Mouse (Mus musculus): Measurements from ENCODE around the gene Mpnd. TPM values are rescaled to one million over a fixed set of nuclear protein-coding genes. Genes with fewer than 3 reads are reported as not detected.

The Mpnd gene
- polyA plus RNA-seq, 1 experiment from 2014 or later: 141 TPM

DNA sequence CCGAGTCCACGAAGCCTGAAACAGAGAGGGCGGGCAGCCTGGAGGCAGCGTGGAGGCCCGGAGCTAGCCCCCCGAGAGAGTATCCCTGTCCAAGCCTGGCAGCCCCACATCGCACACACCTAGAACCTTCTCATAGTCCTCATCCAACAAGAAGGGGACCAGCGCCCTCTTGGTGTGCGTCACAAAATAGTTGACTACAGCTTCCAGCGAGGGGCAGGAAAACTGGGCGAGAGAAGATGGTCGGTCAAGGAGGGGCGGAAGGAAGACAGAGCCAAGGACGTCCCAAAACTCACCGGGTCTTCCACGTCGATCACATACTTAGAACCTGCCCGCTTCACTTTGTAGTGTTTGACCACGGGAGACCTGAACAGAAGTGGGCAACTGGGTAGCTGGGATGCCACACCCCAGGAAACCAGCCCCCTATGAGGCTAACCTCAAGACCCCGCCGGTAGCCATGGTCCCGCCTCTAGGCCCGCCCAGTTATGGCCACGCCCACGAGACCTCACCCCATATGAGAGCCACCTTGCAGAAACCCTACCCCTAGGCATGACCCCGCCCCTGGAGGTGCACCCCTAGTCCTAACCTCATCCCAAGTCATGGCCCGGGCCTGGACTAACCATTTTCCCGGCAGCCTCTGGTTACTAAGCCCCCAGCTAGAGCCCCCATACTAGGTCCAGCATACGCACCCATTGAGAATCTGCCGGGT lies 5.6 kb upstream of the Mpnd start:
- Histone ChIP-seq H3K4me3 (ENCODE audit: low read depth, low read length) (no peak overlapping the region; the same call in 1 of the 2 replicates), H3K27me3 (ENCODE audit: control insufficient read depth, insufficient read depth, low read length) (0 out of 2 replicates have a peak, but pooled peaks cover 2% of the 10 kb centered on the region), H3K4me2 (replicated peaks; ENCODE audit: low read depth, low read length) (no peak overlapping the region; the same call in 1 of the 2 replicates), H3K36me3 (ENCODE audit: control insufficient read depth, insufficient read depth, low read length) (no peaks in the 10 kb centered on the region), H3K27ac (ENCODE audit: low read depth, low read length) (no peak overlapping the region), H3K9ac (ENCODE audit: low read depth, low read length) (no peak overlapping the region), H3K4me1 (replicated peaks; ENCODE audit: control insufficient read depth, insufficient read depth, low read length) (no peaks in the 10 kb centered on the region), H3K9me3 (ENCODE audit: control insufficient read depth, low read length) (no peaks in the 10 kb centered on the region)
- ATAC-seq (ENCODE audit: low FRiP score): peak; percentile 31
- DNase-seq (ENCODE audit: low spot score): no peak
- WGBS: 6% methylated on average over 30 of the region's 30 CpGs

DNA sequence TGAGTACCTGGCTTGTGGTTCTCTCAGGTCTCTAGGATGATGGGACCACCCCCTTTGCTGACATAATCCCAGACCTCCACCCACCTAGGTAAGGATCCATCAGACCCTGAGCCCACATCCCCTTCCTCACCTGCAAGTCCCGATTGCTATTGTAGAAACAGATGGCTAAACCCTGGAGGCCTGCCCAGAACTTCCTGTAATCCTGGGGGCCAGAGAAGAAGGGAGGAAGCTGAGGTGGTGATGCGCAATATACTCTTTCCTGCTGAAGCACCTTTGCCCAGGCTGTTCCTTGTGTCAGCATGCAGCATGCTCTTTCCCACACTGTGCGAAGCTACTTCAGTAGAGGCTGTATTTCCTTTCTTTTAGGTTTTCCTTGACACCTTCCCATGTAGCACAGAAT lies 2.5 kb upstream of the Mpnd start:
- H3K36me3 ChIP-seq (ENCODE audit: control insufficient read depth, insufficient read depth, low read length): no peaks in the 10 kb centered on the region
- H3K9me3 ChIP-seq (ENCODE audit: control insufficient read depth, low read length): no peaks in the 10 kb centered on the region
- H3K4me2 ChIP-seq (replicated peaks; ENCODE audit: low read depth, low read length): no peak overlapping the region
- no peak overlapping the region for H3K27ac ChIP-seq (ENCODE audit: low read depth, low read length)
- no peaks in the 10 kb centered on the region for H3K4me1 ChIP-seq (replicated peaks; ENCODE audit: control insufficient read depth, insufficient read depth, low read length)
- H3K27me3 ChIP-seq (ENCODE audit: control insufficient read depth, insufficient read depth, low read length): 0 out of 2 replicates have a peak, but pooled peaks cover 2% of the 10 kb centered on the region
- WGBS: 87% methylated on average over 3 of the region's 3 CpGs
- H3K4me3 ChIP-seq (ENCODE audit: low read depth, low read length): no peak overlapping the region
- ATAC-seq (ENCODE audit: low FRiP score) (no peak), DNase-seq (ENCODE audit: low spot score) (no peak)
- no peak overlapping the region for H3K9ac ChIP-seq (ENCODE audit: low read depth, low read length)

DNA sequence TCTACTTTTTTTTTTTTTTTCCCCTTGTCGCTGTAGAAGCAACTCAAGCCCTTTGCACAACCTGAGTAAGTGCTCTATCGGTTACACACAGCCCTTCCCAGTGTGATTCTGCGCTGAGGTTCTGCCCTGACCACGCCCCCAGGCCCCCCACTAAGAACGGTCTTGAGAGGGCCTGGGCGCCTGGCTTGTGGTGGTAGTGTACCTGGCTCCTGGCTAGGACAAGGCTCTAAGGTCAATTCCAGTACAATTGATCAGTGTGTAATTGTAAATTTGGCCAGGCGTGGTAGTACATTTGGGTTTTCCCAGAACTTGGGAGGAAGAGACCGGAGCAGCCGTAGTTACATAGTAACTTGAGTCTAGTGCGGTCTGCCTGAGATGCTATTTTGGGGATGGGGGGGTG lies 1.4 kb downstream of the Mpnd start:
- H3K27ac ChIP-seq (ENCODE audit: low read depth, low read length): no peak overlapping the region
- H3K4me3 ChIP-seq (ENCODE audit: low read depth, low read length): no peak overlapping the region
- H3K27me3 ChIP-seq (ENCODE audit: control insufficient read depth, insufficient read depth, low read length): no peaks in the 10 kb centered on the region
- H3K36me3 ChIP-seq (ENCODE audit: control insufficient read depth, insufficient read depth, low read length): no peaks in the 10 kb centered on the region
- WGBS: 46% methylated on average over 10 of the region's 10 CpGs
- no peaks in the 10 kb centered on the region for H3K9me3 ChIP-seq (ENCODE audit: control insufficient read depth, low read length)
- DNase-seq (ENCODE audit: low spot score) (no peak), ATAC-seq (ENCODE audit: low FRiP score) (no peak)
- H3K4me1 ChIP-seq (replicated peaks; ENCODE audit: control insufficient read depth, insufficient read depth, low read length): peaks cover 8% of the 10 kb centered on the region; the same call in 1 of the 2 replicates
- H3K9ac ChIP-seq (ENCODE audit: low read depth, low read length): no peak overlapping the region
- no peak overlapping the region for H3K4me2 ChIP-seq (replicated peaks; ENCODE audit: low read depth, low read length)

DNA sequence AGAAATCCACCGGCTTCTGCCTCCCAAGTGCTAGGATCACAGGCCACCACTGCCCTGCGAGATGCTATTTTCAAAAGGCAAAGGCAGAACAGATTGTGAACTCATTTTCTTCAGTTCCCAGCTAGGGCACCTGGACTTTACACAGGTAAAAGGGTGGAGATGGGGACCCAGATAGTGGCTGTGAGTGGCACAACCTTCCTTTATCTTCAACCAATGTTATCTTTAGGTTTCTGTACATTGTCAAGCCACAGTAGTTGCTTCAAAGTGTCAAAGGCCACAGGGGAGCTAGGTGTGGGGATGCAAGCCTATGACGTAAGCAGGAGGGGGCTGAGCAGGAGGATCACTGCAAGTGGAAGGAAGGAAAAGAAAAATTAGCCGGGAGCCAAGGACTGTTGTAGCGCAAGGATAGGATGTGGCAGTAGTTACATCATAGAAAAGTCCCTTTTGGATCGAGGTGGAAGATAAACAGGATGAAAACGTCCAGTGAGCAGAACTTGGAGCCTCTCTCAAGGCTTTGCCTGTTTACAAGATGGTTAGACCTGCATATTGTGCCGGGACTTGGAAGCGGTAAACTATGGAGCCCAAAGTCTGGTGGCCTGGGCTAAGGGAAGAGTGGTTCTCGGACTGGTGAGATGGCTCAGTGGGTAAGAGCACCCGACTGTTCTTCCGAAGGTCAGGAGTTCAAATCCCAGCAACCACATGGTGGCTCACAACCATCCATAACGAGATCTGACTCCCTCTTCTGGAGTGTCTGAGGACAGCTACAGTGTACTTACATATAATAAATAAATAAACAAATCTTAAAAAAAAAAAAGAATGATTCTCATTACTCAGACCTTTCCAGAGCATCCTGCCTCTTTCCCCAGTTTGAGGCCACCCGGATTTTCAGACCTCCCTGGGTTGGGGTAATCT lies 2.2 kb downstream of the Mpnd start:
- peak; percentile 53 for DNase-seq (ENCODE audit: low spot score)

DNA sequence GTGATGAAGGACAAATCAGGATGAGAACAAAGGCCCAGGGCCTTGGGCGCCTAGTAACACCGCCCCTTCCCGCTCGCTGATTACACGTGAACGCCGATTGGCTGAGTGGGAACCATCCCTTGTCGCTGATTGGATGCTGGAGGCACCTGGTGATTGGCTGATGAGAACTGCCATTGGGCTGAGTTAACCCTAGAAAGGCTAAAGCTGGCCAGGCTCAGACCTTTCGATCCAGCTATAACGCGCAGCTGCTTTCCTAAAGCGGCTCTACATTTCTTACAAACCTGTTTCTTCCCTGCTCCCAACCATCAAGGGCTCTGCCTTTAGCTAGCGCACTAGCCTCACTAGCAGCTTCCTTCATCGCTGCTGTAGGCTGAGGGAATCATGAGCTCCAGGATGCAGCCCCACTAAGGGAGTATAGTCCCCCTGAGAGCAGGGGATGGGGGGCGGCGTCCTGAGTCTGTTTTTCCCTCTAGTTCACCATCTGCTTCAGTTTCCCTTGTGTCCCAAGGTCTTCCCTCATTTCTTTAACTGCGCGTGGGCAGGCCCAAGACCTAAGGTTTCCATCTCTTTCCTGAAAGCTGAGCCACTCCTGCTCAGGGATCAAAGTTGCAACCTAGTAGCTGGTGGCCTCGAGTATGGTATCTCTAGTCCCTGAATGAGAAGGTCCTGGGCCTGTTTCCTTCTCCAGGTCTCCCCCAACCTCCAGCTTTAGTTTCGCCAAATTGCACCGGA lies 3.0 kb downstream of the Mpnd start:
- Histone ChIP-seq H3K4me2 (replicated peaks; ENCODE audit: low read depth, low read length) (peak overlapping the region; percentile 94), H3K9ac (ENCODE audit: low read depth, low read length) (peak overlapping the region; percentile 71), H3K36me3 (ENCODE audit: control insufficient read depth, insufficient read depth, low read length) (no peaks in the 10 kb centered on the region), H3K4me3 (ENCODE audit: low read depth, low read length) (peak overlapping the region; percentile 77), H3K9me3 (ENCODE audit: control insufficient read depth, low read length) (no peaks in the 10 kb centered on the region), H3K27ac (ENCODE audit: low read depth, low read length) (peak overlapping the region; percentile 97), H3K27me3 (ENCODE audit: control insufficient read depth, insufficient read depth, low read length) (no peaks in the 10 kb centered on the region), H3K4me1 (replicated peaks; ENCODE audit: control insufficient read depth, insufficient read depth, low read length) (peaks cover 8% of the 10 kb centered on the region; the same call in 1 of the 2 replicates)
- ATAC-seq (ENCODE audit: low FRiP score) (peak; percentile 94), DNase-seq (ENCODE audit: low spot score) (peak; percentile 95)
- 0% methylated on average over 21 of the region's 21 CpGs for WGBS

More for the DNA sequence above, 2.2 kb downstream of the Mpnd start:
- peak overlapping the region; percentile 97 for H3K27ac ChIP-seq (ENCODE audit: low read depth, low read length)
- no peaks in the 10 kb centered on the region for H3K36me3 ChIP-seq (ENCODE audit: control insufficient read depth, insufficient read depth, low read length)
- H3K4me3 ChIP-seq (ENCODE audit: low read depth, low read length): peak overlapping the region; percentile 77
- H3K9ac ChIP-seq (ENCODE audit: low read depth, low read length): peak overlapping the region; percentile 3; the same call in 1 of the 2 replicates
- no peaks in the 10 kb centered on the region for H3K27me3 ChIP-seq (ENCODE audit: control insufficient read depth, insufficient read depth, low read length)
- H3K9me3 ChIP-seq (ENCODE audit: control insufficient read depth, low read length): no peaks in the 10 kb centered on the region
- peak overlapping the region; percentile 94 for H3K4me2 ChIP-seq (replicated peaks; ENCODE audit: low read depth, low read length)
- H3K4me1 ChIP-seq (replicated peaks; ENCODE audit: control insufficient read depth, insufficient read depth, low read length): peaks cover 8% of the 10 kb centered on the region; the same call in 1 of the 2 replicates
- ATAC-seq (ENCODE audit: low FRiP score): peak; percentile 23; the same call in 1 of the 2 replicates
- WGBS: 35% methylated on average over 13 of the region's 14 CpGs

DNA sequence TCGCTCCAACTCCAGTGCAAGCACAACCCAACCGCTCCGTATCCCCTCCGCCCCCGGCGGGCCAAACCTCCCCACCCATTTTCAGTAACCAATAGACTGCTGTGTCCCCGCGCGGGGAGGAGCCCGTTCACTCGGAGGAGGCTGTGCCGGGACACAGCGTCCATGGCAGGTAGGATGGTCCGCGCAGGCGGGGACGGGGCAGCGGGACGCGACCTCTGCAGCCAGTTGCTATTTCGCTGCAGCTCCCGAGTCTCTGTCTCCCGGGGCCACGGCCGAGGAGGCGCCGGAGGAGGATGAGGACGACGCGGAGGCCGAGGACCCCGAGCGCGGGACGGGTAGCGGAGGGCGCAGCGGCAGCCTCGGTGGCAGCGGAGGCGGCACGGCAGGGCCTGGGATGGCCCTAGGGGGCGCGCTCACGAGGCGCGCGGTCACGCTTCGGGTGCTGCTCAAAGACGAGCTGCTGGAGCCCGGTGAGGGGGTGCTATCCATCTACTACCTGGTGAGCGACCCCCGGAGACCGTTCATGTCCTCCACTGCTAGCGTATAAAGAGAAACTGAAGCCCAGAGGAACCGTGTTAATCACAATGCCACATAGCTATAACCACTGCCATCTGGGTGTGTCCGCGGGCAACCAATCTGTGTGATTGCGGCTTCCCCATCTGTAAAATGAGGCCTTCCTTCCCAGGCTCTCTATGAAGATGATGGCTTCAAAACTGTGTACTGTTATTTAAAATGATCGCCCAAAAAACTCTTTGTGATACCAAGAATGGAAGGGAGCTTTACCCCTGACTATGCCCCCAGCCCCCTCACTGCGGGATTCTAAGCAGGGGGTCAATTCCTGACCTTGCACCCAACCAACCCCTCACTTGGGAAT lies 3.8 kb downstream of the Mpnd start:
- Histone ChIP-seq H3K36me3 (ENCODE audit: control insufficient read depth, insufficient read depth, low read length) (no peaks in the 10 kb centered on the region), H3K9me3 (ENCODE audit: control insufficient read depth, low read length) (no peaks in the 10 kb centered on the region), H3K4me1 (replicated peaks; ENCODE audit: control insufficient read depth, insufficient read depth, low read length) (peaks cover 8% of the 10 kb centered on the region; the same call in 1 of the 2 replicates), H3K27me3 (ENCODE audit: control insufficient read depth, insufficient read depth, low read length) (no peaks in the 10 kb centered on the region), H3K27ac (ENCODE audit: low read depth, low read length) (peak overlapping the region; percentile 97), H3K9ac (ENCODE audit: low read depth, low read length) (peak overlapping the region; percentile 87), H3K4me3 (ENCODE audit: low read depth, low read length) (peak overlapping the region; percentile 77), H3K4me2 (replicated peaks; ENCODE audit: low read depth, low read length) (peak overlapping the region; percentile 94)
- peak; percentile 88 for DNase-seq (ENCODE audit: low spot score)
- ATAC-seq (ENCODE audit: low FRiP score): peak; percentile 91
- WGBS: 2% methylated on average over 58 of the region's 62 CpGs

DNA sequence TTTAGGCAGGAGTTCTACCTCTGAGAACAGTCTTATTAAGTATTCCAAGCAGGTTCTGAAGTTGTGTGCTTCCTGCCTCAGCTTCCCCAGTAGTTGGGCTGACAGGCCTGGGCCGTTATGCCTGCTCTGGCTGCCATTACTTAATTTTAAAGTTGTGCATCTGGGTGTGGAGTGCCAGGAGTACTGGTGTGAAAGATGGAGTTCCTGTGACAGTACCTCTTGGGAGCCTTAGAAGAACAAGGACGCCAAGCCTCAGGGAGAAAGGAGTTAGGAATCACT lies 4.4 kb downstream of the Mpnd start:
- Histone ChIP-seq H3K36me3 (ENCODE audit: control insufficient read depth, insufficient read depth, low read length) (no peaks in the 10 kb centered on the region), H3K4me3 (ENCODE audit: low read depth, low read length) (peak overlapping the region; percentile 77), H3K4me2 (replicated peaks; ENCODE audit: low read depth, low read length) (peak overlapping the region; percentile 94), H3K9ac (ENCODE audit: low read depth, low read length) (peak overlapping the region; percentile 87), H3K4me1 (replicated peaks; ENCODE audit: control insufficient read depth, insufficient read depth, low read length) (peaks cover 8% of the 10 kb centered on the region; the same call in 1 of the 2 replicates), H3K9me3 (ENCODE audit: control insufficient read depth, low read length) (no peaks in the 10 kb centered on the region), H3K27ac (ENCODE audit: low read depth, low read length) (peak overlapping the region; percentile 97; the same call in 1 of the 2 replicates), H3K27me3 (ENCODE audit: control insufficient read depth, insufficient read depth, low read length) (no peaks in the 10 kb centered on the region)
- ATAC-seq (ENCODE audit: low FRiP score): no peak
- 47% methylated on average over 2 of the region's 2 CpGs for WGBS
- DNase-seq (ENCODE audit: low spot score): no peak

All from hindbrain, embryonic 11.5 days (tissue).